Mouse (Mus musculus) hindbrain, embryonic 12.5 days (tissue): Measurements from ENCODE around the gene Ppara. TPM values are rescaled to one million over a fixed set of nuclear protein-coding genes. Genes with fewer than 3 reads are reported as not detected.

Source experiments
- ATAC-seq: fragments of 200-750 bp; cut with Nextera tagmentation; 2 replicates; pipeline ENCODE4 v1.8.0; 2017; ENCODE audit warnings: moderate TSS enrichment; ENCODE audit not compliant: low FRiP score
- H3K27ac ChIP-seq: fragments of 300-500 bp; sonication (generic); 2 replicates; pipeline ENCODE4 v1.5.1; 2016; ENCODE audit warnings: mild to moderate bottlenecking
- H3K27me3 ChIP-seq: fragments of 300-500 bp; sonication (generic); 2 replicates; pipeline ENCODE4 v1.6.1; 2016; ENCODE audit warnings: mild to moderate bottlenecking
- H3K36me3 ChIP-seq: fragments of 300-500 bp; sonication (generic); 2 replicates; pipeline ENCODE4 v1.6.1; 2016; ENCODE audit warnings: mild to moderate bottlenecking
- H3K4me1 ChIP-seq: fragments of 300-500 bp; sonication (generic); 2 replicates; pipeline ENCODE4 v1.6.1; 2016
- H3K4me2 ChIP-seq: fragments of 300-500 bp; sonication (generic); replicated peaks from 2 replicates; pipeline ENCODE4 v1.6.1; 2016; ENCODE audit warnings: mild to moderate bottlenecking
- H3K4me3 ChIP-seq: fragments of 300-500 bp; sonication (generic); 2 replicates; pipeline ENCODE4 v1.5.1; 2016; ENCODE audit warnings: mild to moderate bottlenecking
- H3K9ac ChIP-seq: fragments of 300-500 bp; sonication (generic); 2 replicates; pipeline ENCODE4 v1.6.1; 2016; ENCODE audit warnings: mild to moderate bottlenecking, moderate library complexity
- H3K9me3 ChIP-seq: fragments of 300-500 bp; sonication (generic); replicated peaks from 2 replicates; pipeline ENCODE4 v1.6.1; 2016; ENCODE audit warnings: mild to moderate bottlenecking
- WGBS: fragments of 180-500 bp; shearing (Covaris S2); methylation state at CpG from one replicate; pipeline ENCODE4 v1.1.7; 2016; 5-methylcytosine and 5-hydroxymethylcytosine counted together
- polyA plus RNA-seq: library from polyadenylated mRNA; unstranded; fragments of >200 nt; fragmentation: Nextera tagmentation; extraction: Ambion mirVana; gene quantifications from 2 replicates; pipeline ENCODE4 v1.2.1, GENCODE M21; 2016

Gene Ppara
- polyA plus RNA-seq, 1 experiment from 2014 or later, result 1.0 TPM

DNA sequence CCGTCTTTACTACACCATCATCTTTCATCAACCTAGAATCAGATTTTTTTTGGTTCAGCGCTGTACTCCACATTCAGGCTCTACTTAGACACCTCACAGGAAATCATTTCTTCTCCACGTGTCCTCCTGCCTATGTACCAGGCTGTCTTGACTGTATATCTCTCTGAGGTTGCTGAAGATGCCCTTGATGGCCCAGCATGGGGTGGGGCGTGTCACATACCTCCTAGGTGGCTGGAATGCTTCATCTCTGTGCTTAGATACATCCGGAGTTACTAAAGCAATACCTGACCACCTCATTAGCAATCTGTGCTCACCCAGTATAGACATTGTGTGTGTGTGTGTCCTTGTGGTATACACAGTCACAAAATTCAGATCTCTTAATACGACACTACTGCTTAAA lies 60.7 kb downstream of the Ppara start:
- no peak overlapping the region for H3K27ac ChIP-seq
- no peaks in the 10 kb centered on the region for H3K9me3 ChIP-seq
- ATAC-seq, result no peak
- no peak overlapping the region for H3K9ac ChIP-seq
- H3K4me3 ChIP-seq, result no peak overlapping the region
- no peaks in the 10 kb centered on the region for H3K27me3 ChIP-seq
- WGBS, result 75% methylated on average over 6 of the region's 6 CpGs
- H3K4me1 ChIP-seq, result no peaks in the 10 kb centered on the region
- no peak overlapping the region for H3K4me2 ChIP-seq
- no peaks in the 10 kb centered on the region for H3K36me3 ChIP-seq

DNA sequence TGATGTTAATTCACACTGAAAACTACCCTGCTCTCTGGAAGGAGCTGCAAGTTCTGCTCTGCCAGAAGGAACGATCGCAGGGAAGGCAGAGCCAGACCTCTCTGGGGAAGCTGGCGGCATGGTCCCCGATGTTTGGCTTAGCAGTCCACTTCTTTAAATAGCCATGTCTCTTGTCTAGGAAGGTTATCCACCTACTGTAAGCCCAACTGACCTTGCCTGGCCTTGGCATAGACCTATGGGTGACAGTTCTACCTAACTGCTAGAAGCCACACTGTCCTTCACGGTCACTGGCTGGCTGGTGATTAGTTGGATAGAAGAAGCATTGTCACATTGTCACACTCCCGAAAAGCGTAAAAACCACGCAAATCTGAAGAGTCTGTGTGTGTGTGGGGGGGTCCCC lies 63.9 kb downstream of the Ppara start:
- Histone ChIP-seq H3K4me3 (no peak overlapping the region), H3K4me1 (peaks cover 3% of the 10 kb centered on the region; the same call in 1 of the 2 replicates), H3K27me3 (no peaks in the 10 kb centered on the region), H3K9ac (no peak overlapping the region), H3K36me3 (no peaks in the 10 kb centered on the region), H3K4me2 (no peak overlapping the region), H3K27ac (no peak overlapping the region), H3K9me3 (no peaks in the 10 kb centered on the region)
- ATAC-seq, result no peak
- WGBS, result 93% methylated on average over 8 of the region's 8 CpGs

- Histone ChIP-seq H3K27ac (no peak overlapping the region), H3K4me3 (no peak overlapping the region), H3K27me3 (no peaks in the 10 kb centered on the region), H3K4me2 (no peak overlapping the region), H3K4me1 (peaks cover 3% of the 10 kb centered on the region; the same call in 1 of the 2 replicates), H3K36me3 (no peaks in the 10 kb centered on the region), H3K9ac (no peak overlapping the region), H3K9me3 (no peaks in the 10 kb centered on the region)
- 83% methylated on average over 2 of the region's 2 CpGs for WGBS
- no peak for ATAC-seq
Observed at GRCm38 (mm10) chr15:85802931-85803330, 68.1 kb downstream of the Ppara start.

DNA sequence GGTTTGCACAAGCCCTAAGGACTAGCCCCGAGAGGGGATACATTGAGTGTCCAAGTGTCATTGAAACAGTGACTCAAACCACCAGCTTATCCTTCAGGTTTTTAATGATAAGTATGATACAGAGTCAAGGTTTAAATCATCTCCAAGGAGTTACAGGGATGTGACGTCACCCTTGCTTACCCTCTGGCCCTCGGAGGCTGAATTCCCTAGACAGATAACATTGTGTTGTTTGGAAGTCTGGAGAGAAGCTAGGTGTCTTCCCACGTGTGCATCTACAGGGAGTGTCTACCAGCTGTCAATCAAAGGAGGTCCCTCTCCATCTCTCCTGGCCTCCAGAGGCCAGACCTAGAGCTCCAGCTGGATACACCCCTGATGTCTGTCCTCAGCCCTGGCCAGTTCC lies 72.1 kb downstream of the Ppara start:
- no peak overlapping the region for H3K4me3 ChIP-seq
- no peak overlapping the region for H3K27ac ChIP-seq
- no peak for ATAC-seq
- no peak overlapping the region for H3K9ac ChIP-seq
- WGBS, result 83% methylated on average over 4 of the region's 4 CpGs
- H3K4me2 ChIP-seq, result no peak overlapping the region
- no peaks in the 10 kb centered on the region for H3K36me3 ChIP-seq
- no peaks in the 10 kb centered on the region for H3K9me3 ChIP-seq
- H3K27me3 ChIP-seq, result no peaks in the 10 kb centered on the region
- peaks cover 11% of the 10 kb centered on the region for H3K4me1 ChIP-seq

GRCm38 (mm10) chr15:85807404-85807803 lies 72.6 kb downstream of the Ppara start:
- H3K9ac ChIP-seq, result no peak overlapping the region
- WGBS, result 84% methylated on average over 4 of the region's 4 CpGs
- no peaks in the 10 kb centered on the region for H3K27me3 ChIP-seq
- H3K36me3 ChIP-seq, result no peaks in the 10 kb centered on the region
- H3K27ac ChIP-seq, result no peak overlapping the region
- no peaks in the 10 kb centered on the region for H3K9me3 ChIP-seq
- H3K4me1 ChIP-seq, result peaks cover 14% of the 10 kb centered on the region
- no peak for ATAC-seq
- no peak overlapping the region for H3K4me3 ChIP-seq
- no peak overlapping the region for H3K4me2 ChIP-seq

GRCm38 (mm10) chr15:85808031-85808430 lies 73.2 kb downstream of the Ppara start:
- WGBS, result 74% methylated on average over 6 of the region's 6 CpGs
- no peaks in the 10 kb centered on the region for H3K27me3 ChIP-seq
- ATAC-seq, result no peak
- H3K9ac ChIP-seq, result no peak overlapping the region
- H3K9me3 ChIP-seq, result no peaks in the 10 kb centered on the region
- H3K27ac ChIP-seq, result no peak overlapping the region
- no peak overlapping the region for H3K4me2 ChIP-seq
- H3K4me3 ChIP-seq, result no peak overlapping the region
- no peaks in the 10 kb centered on the region for H3K36me3 ChIP-seq
- peaks cover 11% of the 10 kb centered on the region for H3K4me1 ChIP-seq

DNA sequence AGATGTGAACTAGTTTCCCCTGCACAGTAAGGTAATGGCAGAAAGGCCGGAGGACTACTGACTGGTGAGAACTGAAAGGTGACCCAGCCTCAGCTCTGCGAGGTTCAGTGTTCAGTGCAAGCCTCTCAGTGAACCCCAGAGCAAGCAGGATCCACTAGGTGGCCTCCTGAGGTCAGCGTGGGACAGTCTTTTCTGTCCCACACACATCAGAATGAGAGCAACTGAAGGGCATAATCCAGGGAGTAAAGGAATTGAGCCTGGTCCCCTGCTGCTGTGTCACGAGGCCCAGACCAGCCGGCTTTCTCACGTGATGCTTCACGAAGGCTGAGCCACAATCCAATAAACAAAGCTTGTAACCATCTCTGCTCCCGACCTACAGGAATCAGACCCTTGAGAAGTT lies 73.7 kb downstream of the Ppara start:
- Histone ChIP-seq H3K9me3 (no peaks in the 10 kb centered on the region), H3K9ac (no peak overlapping the region), H3K4me3 (no peak overlapping the region), H3K36me3 (no peaks in the 10 kb centered on the region), H3K4me2 (no peak overlapping the region), H3K4me1 (peaks cover 11% of the 10 kb centered on the region), H3K27me3 (no peaks in the 10 kb centered on the region), H3K27ac (no peak overlapping the region)
- 54% methylated on average over 8 of the region's 8 CpGs for WGBS
- no peak for ATAC-seq

- H3K36me3 ChIP-seq, result no peaks in the 10 kb centered on the region
- H3K4me1 ChIP-seq, result peaks cover 11% of the 10 kb centered on the region
- no peak for ATAC-seq
- WGBS, result 87% methylated on average over 12 of the region's 12 CpGs
- no peaks in the 10 kb centered on the region for H3K27me3 ChIP-seq
- H3K9me3 ChIP-seq, result no peaks in the 10 kb centered on the region
- no peak overlapping the region for H3K27ac ChIP-seq
- H3K4me3 ChIP-seq, result no peak overlapping the region
- H3K9ac ChIP-seq, result no peak overlapping the region
- H3K4me2 ChIP-seq, result no peak overlapping the region
Observed at GRCm38 (mm10) chr15:85809091-85809490, 74.3 kb downstream of the Ppara start.

DNA sequence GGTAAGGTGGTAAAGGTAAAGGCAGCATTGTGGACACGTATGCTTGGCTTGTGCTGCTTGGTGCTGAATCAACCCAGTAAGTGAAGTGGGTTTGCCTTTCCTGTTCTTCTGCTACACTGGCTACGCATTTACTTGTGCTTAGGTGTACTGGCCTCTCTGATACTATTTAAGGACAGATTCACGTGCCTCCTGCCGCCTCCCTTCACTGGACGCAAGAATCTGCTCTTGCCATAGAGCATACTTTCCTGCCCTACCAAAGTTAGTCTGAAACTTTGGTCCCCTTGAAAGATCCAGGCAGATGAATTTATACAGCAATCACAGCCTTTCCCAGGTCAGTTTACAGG lies 75.7 kb downstream of the Ppara start:
- Histone ChIP-seq H3K9me3 (no peaks in the 10 kb centered on the region), H3K9ac (no peak overlapping the region)

DNA sequence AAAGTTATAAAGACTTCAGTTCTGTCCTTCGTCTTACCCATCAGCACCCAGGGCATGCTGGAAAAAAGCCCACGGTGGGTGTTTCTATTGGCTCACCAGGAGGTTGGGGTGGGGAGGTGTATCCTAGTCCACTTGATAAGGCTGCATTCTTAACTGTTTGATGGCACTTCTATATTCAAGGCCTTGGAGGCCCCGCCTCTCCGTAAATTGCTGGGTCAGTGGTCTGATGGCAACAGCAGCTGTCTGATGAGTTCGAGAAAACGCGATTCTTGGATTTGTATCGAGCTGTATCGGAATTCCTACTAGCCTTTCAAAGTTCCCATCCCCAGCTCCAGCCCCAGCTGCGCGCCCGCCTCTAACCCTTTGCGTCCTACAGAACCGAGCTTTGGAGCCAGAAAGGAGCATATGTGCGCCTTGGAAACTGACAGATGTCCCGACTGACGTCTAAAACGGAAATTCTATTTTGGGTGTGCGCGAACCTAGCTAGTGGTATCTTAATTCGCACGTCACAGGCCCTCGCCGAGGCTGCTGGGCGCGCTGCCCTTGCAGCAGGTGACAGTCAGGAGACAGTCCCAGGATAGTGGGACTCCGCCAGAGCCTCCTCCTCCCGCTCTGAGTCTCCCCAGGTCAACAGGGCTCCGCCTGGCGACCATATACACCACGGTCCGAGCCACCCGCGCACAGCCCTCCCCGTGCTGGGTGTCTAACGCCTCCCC lies 76.2 kb downstream of the Ppara start:
- H3K4me1 ChIP-seq, result peaks cover 11% of the 10 kb centered on the region
- H3K27me3 ChIP-seq, result no peaks in the 10 kb centered on the region
- H3K9me3 ChIP-seq, result no peaks in the 10 kb centered on the region
- peak; percentile 91 for ATAC-seq
- H3K4me2 ChIP-seq, result peak overlapping the region; percentile 86
- no peaks in the 10 kb centered on the region for H3K36me3 ChIP-seq
- H3K27ac ChIP-seq, result peak overlapping the region; percentile 87
- peak overlapping the region; percentile 70 for H3K4me3 ChIP-seq
- 8% methylated on average over 36 of the region's 36 CpGs for WGBS
- H3K9ac ChIP-seq, result peak overlapping the region; percentile 75

More for the DNA sequence above, 75.7 kb downstream of the Ppara start:
- Histone ChIP-seq H3K27ac (no peak overlapping the region), H3K36me3 (no peaks in the 10 kb centered on the region), H3K4me1 (peaks cover 11% of the 10 kb centered on the region), H3K4me2 (peak overlapping the region; percentile 86), H3K27me3 (no peaks in the 10 kb centered on the region), H3K4me3 (peak overlapping the region; percentile 70; the same call in 1 of the 2 replicates)
- 88% methylated on average over 5 of the region's 5 CpGs for WGBS
- ATAC-seq, result no peak

DNA sequence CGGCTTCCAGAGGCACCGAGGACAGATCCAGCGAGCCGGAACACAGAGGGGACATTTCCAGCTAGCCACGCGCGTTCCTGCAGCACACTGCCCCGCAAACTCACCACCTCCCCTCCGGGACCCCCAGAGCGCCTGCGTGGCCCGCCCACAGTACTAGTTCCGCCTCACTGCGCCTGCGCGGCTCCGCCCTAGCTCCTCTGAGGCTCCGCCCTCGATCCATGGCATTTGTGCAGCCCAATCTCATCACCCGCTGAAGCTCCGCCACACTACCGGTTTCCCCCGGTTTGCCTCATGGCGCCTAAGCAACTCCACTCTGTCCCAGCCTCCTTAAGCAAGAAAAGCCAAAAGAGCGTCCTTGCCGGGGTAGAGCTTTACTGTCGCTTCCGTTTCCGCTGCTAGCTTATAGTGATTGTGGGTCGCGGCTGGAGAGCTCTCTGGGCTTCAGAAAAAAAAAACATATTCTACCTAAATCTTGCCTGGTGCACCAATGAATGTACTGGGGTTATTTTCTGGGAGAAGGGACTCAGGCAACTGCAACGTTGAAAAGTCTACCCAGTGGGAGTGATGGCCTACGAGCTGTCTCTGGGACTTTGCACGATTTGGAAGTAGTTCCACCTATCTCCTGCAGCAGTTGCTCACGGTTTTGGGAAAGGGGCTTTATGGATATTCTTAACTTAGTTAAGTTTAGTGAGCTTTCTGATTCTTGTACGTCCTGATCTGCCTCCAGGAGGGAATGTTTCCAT lies 76.9 kb downstream of the Ppara start, which contains the start of gene Cdpf1:
TSS of gene Cdpf1 (minus strand) at position 163 of the 743 bp plus-strand sequence.
- WGBS, result 4% methylated on average over 36 of the region's 36 CpGs
- no peaks in the 10 kb centered on the region for H3K27me3 ChIP-seq
- ATAC-seq, result peak; percentile 97

DNA sequence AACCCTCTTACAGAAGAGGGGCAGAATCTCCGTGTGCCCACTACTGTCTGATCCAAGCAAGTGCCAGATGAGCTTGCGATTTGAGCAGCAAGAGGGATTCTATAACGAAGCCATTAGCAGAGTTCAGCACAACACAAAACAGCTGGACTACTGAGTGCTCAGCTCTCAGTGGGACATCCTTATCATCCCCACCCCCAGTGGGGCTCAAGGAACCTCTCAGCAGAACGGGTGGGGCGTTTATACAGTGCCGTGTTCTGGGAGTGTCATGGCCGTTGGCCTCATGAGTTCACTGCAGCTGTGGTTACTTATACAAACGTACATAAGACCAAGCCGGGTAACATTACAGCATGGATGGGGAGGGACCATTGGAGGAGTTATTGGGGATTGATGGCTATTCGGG lies 78.6 kb downstream of the Ppara start:
- no peak overlapping the region for H3K27ac ChIP-seq
- 76% methylated on average over 10 of the region's 10 CpGs for WGBS

More for the DNA sequence above, 76.9 kb downstream of the Ppara start, which contains the start of gene Cdpf1:
- peak within 1 kb of the TSS; percentile 86 for H3K4me2 ChIP-seq
- H3K27ac ChIP-seq, result peak within 1 kb of the TSS; percentile 87
- H3K36me3 ChIP-seq, result no peaks in the 10 kb centered on the region
- H3K4me1 ChIP-seq, result peaks cover 11% of the 10 kb centered on the region
- H3K9ac ChIP-seq, result peak within 1 kb of the TSS; percentile 75
- H3K4me3 ChIP-seq, result peak within 1 kb of the TSS; percentile 70
- H3K9me3 ChIP-seq, result no peaks in the 10 kb centered on the region

More for the DNA sequence above, 78.6 kb downstream of the Ppara start:
- Histone ChIP-seq H3K27me3 (no peaks in the 10 kb centered on the region), H3K4me1 (peaks cover 11% of the 10 kb centered on the region), H3K4me2 (no peak overlapping the region), H3K4me3 (no peak overlapping the region), H3K9me3 (no peaks in the 10 kb centered on the region; the same call in 1 of the 2 replicates), H3K36me3 (no peaks in the 10 kb centered on the region), H3K9ac (no peak overlapping the region)
- ATAC-seq, result no peak
